Mouse (Mus musculus) 416B (cell line): Measurements from ENCODE around the gene Asic2.
A peak's percentile ranks its signal among the peaks of the same experiment; 100 is the strongest.
"Not testable (repeated sequence)": the region's sequence is repeated elsewhere in the genome, so short reads cannot be mapped to it uniquely, and the experiment has no call there.

Experiments used
- DNase-seq: peaks from one replicate; pipeline ENCODE4 v3.0.0; 2011; ENCODE audit warnings: low read depth

Gene Asic2

DNA sequence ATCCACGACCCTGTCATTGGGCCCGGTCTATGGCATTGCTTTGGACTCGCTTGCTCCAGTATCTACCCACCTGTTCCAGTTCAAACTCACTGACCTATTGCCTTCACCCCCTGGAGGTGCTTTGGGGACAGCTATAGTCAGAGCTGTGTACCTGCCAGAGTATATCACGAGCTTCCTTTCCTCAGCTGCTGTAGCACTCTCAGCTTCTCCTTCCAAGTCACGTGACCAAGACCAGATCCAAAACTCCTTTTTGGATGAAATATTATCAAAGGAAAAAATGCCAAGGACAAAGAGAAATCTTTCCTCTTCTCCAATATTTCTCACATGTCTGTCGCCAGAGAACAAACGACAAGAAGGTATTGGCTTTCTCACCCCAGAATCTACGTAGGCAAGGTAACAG, 645.8 kb downstream of the Asic2 start:
- DNase-seq, result no peak

DNA sequence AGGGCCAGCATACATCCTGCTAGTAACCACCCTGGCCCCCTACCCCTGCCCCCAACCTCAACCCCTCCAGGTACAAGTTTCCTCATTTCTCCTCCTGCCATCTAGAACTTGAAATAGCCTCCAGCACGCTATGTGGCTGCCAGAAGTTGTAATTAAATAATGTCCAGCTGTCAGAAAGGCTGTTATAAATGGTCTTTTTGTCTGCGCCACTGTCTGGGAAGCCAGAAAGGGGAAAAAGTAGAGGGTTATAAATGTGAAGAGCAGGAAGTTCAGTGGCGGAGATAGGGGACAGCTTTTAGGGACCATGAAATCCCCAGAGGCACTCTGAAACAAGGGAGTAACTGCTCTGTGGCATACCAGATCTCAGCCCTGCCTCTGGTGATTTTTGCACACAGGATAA, 678.2 kb downstream of the Asic2 start:
- DNase-seq, result no peak

DNA sequence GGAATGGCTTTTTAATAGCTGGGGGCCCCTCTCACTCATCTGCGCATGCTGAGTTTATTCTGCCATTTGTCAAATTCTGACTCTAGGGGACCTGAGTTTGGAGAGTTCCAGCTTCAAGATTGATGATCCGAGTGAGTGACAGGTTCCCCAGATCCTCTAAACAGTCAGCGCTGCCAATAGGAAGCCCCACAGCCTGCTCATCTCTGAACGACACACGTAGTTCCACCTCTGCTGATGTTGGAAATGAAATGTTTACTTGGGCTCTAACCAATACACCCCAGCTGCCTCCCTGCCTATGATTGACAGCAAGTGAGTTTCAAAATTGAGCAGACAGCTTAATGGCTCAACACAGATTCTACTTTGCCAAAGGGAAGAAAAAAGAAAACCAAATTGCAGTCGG, 685.1 kb downstream of the Asic2 start:
- DNase-seq, result no peak

DNA sequence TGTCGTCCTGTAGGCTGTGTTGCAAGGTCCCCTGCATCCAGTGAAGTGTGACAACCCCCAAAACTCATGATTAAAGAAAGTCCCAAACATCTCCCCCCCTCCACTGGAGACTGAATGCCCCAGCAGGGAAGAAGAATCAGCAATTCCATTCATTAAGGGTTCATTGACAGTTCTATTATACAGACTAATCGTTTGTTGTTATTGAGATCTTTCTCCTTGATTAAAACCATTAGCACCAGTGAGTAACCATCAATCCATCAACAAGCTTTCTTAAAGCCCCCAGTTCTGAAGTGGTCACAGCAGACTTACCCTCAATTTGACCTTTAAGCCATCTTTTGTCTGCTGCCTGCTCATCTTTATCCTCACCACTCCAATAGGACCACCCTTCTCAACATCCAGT, 688.2 kb downstream of the Asic2 start:
- DNase-seq, result no peak

DNA sequence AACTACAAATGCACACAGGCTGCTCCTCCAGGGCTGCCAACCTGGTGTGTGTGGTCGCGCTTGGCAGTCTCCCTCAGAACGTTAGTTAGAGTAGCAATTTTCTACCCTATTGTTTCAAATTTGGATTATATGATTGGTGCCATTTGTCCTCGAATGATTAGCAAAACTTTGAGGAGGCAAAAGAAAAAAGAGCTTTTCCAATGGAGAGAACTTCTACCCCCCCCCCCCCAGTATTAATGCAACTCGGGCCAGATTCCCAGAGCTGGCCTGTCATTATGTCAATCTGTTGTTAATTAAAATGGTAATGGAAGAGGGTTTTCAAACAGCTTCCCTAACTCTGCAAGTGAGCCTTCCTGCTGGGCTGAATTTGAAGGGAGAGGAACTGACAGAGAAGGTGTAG, 690.9 kb downstream of the Asic2 start:
- no peak for DNase-seq

DNA sequence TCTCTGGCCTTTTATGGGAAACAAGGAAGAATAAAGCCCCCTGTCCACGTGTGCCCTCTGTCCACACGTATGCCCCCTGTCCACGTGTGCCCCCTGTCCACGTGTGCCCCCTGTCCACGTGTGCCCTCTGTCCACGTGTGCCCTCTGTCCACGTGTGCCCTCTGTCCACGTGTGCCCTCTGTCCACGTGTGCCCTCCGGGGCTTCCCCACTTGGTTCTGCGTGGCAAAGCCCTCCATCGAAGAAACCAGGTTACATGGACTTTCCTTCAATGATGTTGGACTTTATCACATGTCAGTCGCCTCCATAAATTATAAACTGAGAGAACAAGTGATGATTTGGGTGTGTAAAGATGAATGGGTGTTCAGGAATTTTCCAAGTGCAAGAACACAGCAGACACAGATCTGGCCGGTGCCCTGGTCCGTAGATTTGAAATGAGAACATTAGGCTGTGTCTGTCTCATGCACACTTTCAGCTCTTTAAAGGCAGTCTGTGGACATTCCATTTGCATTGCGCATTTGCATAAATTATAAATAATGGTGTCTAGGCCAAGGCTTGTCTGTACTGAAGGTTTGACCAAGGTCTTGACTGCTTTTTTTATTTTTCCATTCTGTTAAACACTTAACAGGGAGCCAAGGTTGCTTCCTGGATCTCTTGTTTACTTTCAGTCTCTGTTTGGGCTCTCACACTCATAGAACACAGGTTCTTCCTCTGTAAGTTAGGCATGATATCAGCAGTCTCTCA, 695.4 kb downstream of the Asic2 start:
- no peak for DNase-seq

DNA sequence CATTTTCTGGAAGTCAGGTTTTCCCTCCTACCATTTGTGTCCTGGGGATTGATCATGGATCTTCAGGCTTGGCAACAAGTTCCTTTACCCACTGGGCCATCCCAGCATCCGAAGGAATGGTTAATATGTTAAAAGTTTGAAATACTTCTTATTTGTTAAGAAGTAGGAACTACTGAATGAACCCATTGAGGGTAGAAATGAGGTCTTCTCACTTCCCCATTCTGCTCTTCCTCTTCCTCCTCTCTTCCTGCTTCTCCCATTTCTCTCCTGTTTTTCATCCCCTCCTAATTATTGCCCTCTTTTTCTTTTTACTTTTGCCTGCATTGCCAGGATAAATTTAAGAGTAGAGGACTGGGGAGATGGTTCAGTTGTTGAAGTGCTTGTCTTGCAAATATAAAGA, 696.8 kb downstream of the Asic2 start:
- no peak for DNase-seq

DNA sequence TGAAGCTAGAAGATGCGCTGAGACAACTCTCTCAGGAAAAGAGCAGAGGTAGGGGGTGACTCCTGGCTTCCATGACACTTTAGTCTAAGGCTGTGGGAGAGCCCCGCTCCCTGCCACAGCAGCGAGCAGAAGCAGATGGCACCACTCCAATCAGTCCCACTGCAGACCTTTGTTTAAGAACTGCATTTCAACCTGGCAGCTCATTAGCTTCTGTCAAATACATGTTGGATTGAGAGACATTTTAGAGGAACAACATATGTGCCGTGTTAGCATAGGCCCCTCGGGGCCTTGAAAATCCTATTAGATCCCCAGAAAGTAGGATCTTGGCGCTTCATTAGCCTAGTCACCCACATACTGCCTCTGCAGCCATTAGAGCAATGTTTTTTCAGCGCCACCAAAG, 697.7 kb downstream of the Asic2 start:
- DNase-seq, result no peak

DNA sequence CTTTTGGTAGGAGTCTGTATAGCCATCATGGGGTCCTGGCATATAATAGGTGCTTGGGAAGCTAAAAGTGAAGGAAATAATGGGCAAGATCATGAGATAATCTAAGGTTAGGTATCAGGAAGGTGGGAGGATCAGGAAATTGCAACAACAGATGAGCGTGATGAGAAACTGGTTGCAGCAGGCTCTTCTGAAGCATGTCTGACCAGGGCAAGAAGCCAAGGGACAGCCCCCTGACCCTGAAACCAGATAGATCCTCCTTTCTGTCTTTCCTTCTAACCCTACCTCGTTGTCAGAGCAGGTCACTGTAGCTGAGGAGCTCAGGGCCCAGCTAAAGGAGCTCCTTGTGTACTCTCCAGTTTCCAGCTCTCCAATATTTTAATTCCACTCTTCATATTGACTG, 704.5 kb downstream of the Asic2 start:
- no peak for DNase-seq

DNA sequence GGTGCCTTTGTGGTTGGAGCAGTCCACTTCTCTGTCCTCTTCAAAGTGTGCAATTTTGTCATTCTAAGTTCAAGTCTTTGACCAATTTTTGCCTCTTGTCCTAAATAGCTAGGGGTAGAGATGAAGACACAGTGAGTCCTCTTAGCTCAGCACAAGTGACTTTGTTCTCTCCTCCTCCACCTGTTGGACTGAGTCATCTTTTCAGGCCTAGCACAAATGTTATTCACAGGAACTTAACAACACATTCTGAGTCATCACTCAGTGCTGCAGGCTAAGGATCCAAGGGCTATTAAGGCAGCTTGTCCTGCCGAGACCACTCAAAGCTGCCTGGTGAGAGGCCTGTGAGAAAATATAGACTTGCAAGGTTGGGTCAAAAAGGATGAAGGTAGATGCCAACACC, 705.1 kb downstream of the Asic2 start:
- DNase-seq, result peak; percentile 5

DNA sequence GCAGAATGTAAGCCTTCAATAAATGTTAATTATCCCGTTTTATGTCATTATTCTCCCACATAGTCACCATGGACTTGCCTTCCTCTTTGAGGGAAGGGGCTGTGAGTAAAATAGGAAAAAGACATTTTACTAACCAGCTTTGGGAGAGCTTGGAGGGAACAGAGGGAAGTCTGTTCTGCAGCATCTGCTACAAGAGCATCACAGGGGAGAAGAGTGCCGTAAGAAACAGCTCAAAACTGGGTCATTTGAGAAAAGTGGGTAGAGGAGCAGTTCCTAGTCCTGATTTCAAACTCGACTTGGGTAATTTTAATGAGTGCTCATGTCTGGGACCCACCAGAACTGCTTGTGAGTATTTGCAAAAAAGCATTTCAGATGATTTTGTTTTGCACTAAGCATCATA, 707.0 kb downstream of the Asic2 start:
- DNase-seq, result no peak

DNA sequence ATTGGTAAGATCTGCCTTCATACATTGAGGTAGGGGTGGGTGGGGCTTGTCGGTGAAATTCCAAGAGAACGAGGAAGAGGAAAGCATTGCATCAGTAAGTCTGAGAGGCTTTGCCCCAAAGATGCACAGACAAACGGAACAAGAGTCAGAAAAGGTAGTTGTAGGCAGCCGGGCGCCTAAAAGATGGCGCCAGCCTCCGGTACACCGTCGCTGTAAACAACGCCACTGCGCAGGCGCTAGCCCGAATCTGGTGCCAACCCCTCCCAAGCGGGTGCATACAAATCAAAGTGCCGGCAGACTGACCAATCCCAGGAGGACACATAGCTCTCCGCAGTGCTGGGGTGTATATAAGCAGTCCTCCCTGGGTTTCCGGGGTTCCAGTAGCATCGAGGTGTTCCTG, 727.1 kb downstream of the Asic2 start:
- DNase-seq, result not testable (repeated sequence)

DNA sequence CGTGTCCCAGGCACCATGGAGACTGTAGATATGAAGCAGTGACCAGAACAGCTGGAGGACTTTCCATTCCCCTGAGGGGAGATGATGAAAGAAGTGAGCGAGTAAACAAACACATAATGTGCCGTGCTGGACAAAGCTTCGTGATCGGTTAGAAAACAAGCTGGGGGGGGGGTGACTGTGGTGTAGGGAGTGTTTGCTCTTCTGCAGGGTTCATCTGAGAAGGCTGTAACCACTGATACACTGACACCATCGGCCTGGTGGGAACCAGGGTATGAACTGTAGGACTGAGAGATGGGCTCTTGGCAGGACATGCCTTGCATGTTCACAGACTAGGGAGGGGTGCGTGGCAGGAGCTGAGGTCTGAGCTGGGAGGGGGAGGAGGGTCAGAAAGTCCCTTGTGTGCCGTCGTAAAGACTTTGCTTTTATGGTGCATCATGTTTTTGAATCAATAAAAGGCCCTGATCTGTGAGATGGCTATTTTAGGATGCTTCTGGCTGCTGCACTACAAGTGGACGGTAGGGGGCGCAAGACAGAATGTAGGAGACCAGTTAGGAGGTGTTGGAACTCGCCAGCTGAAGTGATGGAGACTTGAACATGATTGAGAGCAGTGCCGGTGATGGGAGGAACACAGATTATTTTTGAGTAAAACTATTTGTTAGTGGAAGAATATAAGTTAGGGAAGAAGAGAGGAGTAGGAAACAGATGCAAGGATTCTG, 728.1 kb downstream of the Asic2 start:
- peak; percentile 12 for DNase-seq

DNA sequence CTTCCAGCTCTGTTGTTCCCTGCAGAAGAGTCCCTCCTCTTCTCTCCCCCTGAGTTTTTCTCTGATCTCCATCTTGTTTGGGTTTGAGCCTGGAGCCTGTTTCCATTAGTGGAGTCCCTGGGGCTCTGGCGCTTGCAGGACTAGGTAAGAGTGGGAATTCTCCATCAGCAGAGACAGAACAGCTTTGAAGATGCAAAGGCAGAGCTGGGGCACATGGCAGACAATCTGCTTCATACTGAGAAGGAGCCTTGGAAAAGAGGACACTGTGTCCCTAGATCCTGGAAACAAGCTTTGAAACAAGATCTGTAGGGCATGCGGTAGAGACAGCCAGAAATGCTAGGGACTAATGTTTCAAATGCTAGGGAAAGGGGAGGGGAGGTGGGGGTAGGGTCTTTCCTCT, 729.2 kb downstream of the Asic2 start:
- no peak for DNase-seq

DNA sequence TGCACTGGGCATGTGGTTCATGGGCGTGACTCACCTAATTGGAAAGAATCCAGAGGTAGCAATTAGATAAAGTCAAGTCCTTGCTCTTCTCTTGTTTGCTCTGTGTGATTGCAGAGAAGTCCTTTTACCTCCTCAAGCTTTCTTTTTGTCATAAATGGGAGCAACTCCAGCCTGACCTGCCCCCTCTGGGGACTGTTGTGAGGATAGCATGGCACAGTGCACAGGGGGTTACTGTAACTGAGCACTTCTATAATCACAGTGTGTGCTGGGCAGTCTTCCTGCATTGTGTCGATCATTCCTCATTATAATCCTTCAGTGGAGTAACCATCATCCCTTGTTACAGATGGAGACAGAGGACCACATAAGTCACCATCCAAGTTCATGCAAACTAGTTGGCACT, 732.2 kb downstream of the Asic2 start:
- peak; percentile 4 for DNase-seq

DNA sequence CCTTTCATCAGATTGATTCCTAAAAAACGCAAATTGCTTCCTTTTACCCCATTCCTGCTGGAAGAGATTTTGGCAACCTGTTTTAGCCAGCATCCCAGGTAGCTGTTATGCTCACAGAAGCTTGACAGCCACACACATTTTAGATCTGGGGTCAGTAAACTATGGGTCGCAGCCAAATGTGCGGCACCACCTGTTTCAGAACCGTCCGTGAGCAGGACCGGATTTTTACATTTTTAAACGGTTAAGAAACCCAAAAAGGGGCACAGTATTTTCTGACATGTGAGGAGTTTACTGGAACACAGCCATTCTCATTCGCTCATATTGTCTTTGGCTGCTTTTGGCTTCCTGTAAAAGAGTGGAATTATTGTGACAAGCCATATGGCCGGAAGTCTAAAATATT, 744.9 kb downstream of the Asic2 start:
- no peak for DNase-seq

DNA sequence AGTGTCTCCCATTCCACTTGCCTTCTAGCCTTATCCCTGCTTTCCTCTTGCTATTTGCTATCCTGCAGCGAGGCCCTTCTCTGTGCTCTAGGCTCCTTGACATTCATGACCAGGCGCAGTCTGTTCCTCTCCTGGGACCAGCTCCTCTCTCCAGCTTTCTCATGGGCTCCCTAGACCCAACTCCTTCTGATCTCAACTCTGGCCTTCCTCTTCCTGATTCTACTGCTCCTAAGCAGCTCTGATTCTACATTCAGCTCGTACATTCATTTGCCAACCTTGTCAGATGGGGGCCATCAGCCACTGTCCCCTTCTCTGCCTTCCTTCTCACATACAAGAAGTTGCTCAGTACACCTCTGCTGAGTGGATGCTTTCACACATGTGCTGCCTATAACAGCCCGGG, 747.5 kb downstream of the Asic2 start:
- no peak for DNase-seq

DNA sequence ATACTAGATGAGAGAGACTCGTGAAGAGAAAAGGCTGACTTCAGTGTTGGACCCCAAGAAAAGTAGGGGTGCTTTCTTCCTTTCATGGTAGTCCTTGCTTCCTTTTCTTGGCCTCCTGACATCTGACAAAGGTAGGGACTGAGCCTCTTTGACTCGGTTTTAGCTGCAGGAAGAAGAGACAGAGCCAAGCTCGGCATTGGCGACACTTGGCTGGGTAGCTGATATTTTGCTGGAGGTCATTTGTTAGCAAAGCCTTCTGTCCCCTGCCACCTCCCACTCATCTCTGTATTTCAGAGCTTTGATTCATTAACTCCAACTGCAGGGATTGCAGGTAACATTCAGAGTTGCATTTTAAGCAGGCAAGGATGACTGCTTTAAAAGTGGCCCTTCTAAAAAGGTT, 762.8 kb downstream of the Asic2 start:
- no peak for DNase-seq

DNA sequence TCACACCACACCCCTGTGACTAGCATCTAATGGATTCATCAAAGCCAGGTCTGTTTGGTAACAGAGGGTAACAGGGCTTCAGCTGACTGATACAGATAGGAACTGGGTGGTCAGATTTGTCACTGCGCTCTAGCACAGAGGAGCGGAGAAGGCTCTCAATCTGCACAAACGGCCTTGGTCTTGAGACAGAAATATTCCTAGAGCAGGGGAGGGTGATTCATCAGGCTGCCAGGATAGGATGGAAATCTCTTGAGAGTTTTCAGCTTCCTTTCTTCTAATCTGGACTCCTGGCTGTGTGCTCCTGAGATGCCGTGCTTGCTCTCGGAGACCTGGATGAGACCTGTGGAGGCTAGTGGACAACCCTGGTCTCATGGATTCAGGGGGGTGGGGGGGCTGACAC, 765.7 kb downstream of the Asic2 start:
- no peak for DNase-seq

DNA sequence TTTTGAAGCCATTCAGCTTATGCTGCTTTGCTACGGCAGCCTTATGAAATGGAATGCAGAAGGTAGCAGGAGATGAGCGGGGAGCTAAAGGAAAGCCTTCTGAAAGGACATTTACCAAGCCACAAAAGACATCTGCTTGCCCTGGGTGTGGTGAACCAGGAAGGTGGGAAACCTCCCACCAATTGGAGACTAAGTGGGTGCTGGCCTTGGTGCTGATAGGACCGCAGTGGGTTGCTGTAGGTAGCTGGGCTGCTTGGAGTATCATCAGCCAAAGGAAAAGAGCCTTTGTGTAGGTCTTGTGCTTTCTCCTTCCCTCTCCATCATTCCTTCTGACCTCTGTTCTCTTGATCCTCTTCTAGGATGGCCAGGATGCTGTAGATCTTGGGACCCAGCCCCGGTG, 774.4 kb downstream of the Asic2 start:
- peak; percentile 2 for DNase-seq

DNA sequence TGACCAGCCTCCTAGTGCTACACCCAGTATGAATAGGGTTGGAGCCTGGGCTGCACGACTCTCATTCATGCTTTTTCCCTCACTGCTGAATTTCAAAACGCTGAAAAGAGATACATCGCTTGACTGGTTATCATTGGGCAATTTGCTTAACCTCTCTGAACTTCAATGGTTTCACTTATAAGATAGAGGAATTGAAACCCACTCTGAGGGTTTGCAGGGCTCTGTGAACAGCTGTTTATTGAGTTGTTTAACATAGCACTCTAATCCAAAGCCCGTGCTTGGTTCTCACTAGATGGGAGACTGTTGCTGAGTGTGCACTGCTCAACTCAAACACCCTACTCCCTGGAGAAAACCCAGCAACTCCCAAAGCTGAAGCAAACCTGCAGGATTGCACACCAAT, 776.1 kb downstream of the Asic2 start:
- no peak for DNase-seq

DNA sequence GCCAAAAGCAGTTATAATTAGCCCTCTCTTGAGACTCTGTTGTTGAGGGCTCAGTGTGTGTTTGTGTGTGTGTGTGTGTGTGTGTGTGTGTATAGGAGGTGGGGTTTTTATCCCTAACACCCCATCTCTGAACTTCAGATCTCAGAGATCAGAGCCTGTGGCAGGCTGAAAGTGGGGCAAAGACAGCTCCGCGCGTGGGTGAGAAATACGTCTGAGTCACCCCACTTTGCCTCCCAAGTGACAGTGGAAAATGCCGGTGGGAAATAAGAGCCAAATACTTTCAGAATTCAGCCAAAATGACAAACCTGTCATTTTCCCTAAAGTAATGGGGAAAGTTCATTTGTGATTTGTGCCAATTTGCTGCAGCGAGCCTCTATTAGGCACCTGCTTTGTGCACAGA, 779.2 kb downstream of the Asic2 start:
- DNase-seq, result no peak

DNA sequence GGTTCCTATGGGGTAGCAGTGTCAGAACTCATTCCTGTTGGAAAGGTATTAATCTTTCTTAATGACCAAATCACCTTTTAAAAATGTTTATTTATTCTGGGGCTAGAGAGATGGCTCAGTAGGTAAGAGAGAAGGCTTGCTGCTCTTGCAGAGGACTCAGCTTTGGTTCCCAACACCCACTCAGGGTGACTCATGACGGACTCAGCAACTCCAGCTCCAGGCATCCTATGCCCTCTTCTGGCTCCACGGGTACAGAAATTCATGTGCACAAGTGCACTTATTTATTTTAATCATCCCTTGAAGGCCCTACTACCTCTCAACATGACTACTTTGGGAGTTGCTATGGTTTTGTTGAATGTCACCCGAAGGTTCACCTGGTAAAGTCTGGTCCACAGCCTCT, 780.4 kb downstream of the Asic2 start:
- no peak for DNase-seq

DNA sequence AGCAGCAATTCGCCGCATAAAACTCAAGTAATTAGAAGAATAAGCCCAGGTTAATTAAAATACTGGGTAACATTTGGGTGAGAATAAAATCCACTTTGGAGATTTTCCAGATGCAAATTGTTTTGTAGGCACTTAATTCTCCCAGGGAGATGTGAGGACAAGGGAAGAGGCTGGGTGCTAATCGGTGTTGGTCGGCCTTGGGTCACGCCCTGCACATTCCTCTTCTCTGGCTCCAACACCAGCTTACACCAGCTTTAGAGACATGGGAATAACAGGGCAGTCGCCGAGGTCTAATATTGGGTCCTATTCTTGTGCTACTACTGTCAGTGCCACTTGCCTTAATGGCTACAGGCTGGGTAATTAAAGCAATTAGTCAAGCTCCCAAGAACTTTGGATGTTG, 783.5 kb downstream of the Asic2 start:
- no peak for DNase-seq
